Mouse (Mus musculus) heart, embryonic 13.5 days (tissue): Measurements from ENCODE around the gene Izumo1r. TPM values are rescaled to one million over a fixed set of nuclear protein-coding genes. Genes with fewer than 3 reads are reported as not detected.
"Not testable (repeated sequence)": the region's sequence is repeated elsewhere in the genome, so short reads cannot be mapped to it uniquely, and the experiment has no call there.

Experiments
- ATAC-seq: fragments of 200-750 bp; cut with Nextera tagmentation; 2 replicates; pipeline ENCODE4 v1.8.0; 2017; ENCODE audit warnings: moderate TSS enrichment; ENCODE audit not compliant: insufficient number of reproducible peaks, low FRiP score, low TSS enrichment; ENCODE audit errors: extremely low read depth
- H3K27ac ChIP-seq: fragments of 300-500 bp; sonication (generic); replicated peaks from 2 replicates; pipeline ENCODE4 v1.5.1; 2015; ENCODE audit warnings: moderate library complexity, mild to moderate bottlenecking, inconsistent platforms
- H3K27me3 ChIP-seq: fragments of 300-500 bp; sonication (generic); replicated peaks from 2 replicates; pipeline ENCODE4 v1.6.1; 2015; ENCODE audit warnings: mild to moderate bottlenecking, inconsistent platforms
- H3K36me3 ChIP-seq: fragments of 300-500 bp; sonication (generic); 2 replicates; pipeline ENCODE4 v1.6.1; 2015; ENCODE audit warnings: mild to moderate bottlenecking, inconsistent platforms
- H3K4me1 ChIP-seq: fragments of 300-500 bp; sonication (generic); 2 replicates; pipeline ENCODE4 v1.6.1; 2015; ENCODE audit warnings: inconsistent platforms
- H3K4me2 ChIP-seq: fragments of 300-500 bp; sonication (generic); 2 replicates; pipeline ENCODE4 v1.6.1; 2015; ENCODE audit warnings: inconsistent platforms, mild to moderate bottlenecking, moderate library complexity
- H3K4me3 ChIP-seq: fragments of 300-500 bp; sonication (generic); 2 replicates; pipeline ENCODE4 v1.5.1; 2015; ENCODE audit warnings: moderate library complexity, mild to moderate bottlenecking, inconsistent platforms
- H3K9ac ChIP-seq: fragments of 300-500 bp; sonication (generic); 2 replicates; pipeline ENCODE4 v1.6.1; 2015; ENCODE audit warnings: inconsistent platforms, mild to moderate bottlenecking, moderate library complexity
- H3K9me3 ChIP-seq: fragments of 300-500 bp; sonication (generic); 2 replicates; pipeline ENCODE4 v1.6.1; 2016; ENCODE audit warnings: inconsistent platforms
- WGBS: fragments of 180-500 bp; shearing (Covaris S2); methylation state at CpG from one replicate; pipeline ENCODE4 v1.1.7; 2015; ENCODE audit warnings: mixed read lengths; 5-methylcytosine and 5-hydroxymethylcytosine counted together
- polyA plus RNA-seq: library from polyadenylated mRNA; unstranded; fragments of >200 nt; fragmentation: Nextera tagmentation; extraction: Ambion mirVana; gene quantifications from 2 replicates; pipeline ENCODE4 v1.2.1, GENCODE M21; 2015

The Izumo1r gene
- polyA plus RNA-seq, 1 experiment from 2014 or later: not detected

GRCm38 (mm10) chr9:14887787-14888382 is 15.9 kb downstream of the Izumo1r start:
- Histone ChIP-seq H3K27me3 (peaks cover 4% of the 10 kb centered on the region), H3K4me2 (no peak overlapping the region), H3K4me1 (peaks cover 14% of the 10 kb centered on the region), H3K9me3 (no peaks in the 10 kb centered on the region), H3K4me3 (no peak overlapping the region), H3K9ac (no peak overlapping the region), H3K36me3 (no peaks in the 10 kb centered on the region), H3K27ac (no peak overlapping the region)
- 69% methylated on average over 6 of the region's 6 CpGs for WGBS
- ATAC-seq: no peak; the same call in 1 of the 2 replicates

GRCm38 (mm10) chr9:14885954-14886353 is 17.8 kb downstream of the Izumo1r start:
- Histone ChIP-seq H3K27me3 (no peaks in the 10 kb centered on the region; the same call in none of the 2 replicates), H3K9me3 (no peaks in the 10 kb centered on the region), H3K27ac (no peak overlapping the region), H3K36me3 (no peaks in the 10 kb centered on the region), H3K9ac (no peak overlapping the region), H3K4me2 (no peak overlapping the region), H3K4me1 (peaks cover 14% of the 10 kb centered on the region), H3K4me3 (no peak overlapping the region)
- 55% methylated on average over 1 of the region's 1 CpGs for WGBS
- ATAC-seq: no peak

GRCm38 (mm10) chr9:14885151-14885550 is 18.6 kb downstream of the Izumo1r start:
- H3K27ac ChIP-seq: no peak overlapping the region
- H3K9me3 ChIP-seq: no peaks in the 10 kb centered on the region
- no peak overlapping the region for H3K4me2 ChIP-seq
- no peak for ATAC-seq
- H3K36me3 ChIP-seq: no peaks in the 10 kb centered on the region
- peaks cover 14% of the 10 kb centered on the region for H3K4me1 ChIP-seq
- no peak overlapping the region for H3K4me3 ChIP-seq
- H3K27me3 ChIP-seq: no peaks in the 10 kb centered on the region; the same call in none of the 2 replicates
- no peak overlapping the region for H3K9ac ChIP-seq

- Histone ChIP-seq H3K4me1 (peaks cover 14% of the 10 kb centered on the region), H3K27ac (no peak overlapping the region), H3K4me3 (no peak overlapping the region), H3K9me3 (no peaks in the 10 kb centered on the region), H3K4me2 (no peak overlapping the region), H3K9ac (no peak overlapping the region), H3K27me3 (no peaks in the 10 kb centered on the region; the same call in none of the 2 replicates), H3K36me3 (no peaks in the 10 kb centered on the region)
- WGBS: 46% methylated on average over 4 of the region's 4 CpGs
- no peak for ATAC-seq
Observed at GRCm38 (mm10) chr9:14884641-14885040, 19.1 kb downstream of the Izumo1r start.

GRCm38 (mm10) chr9:14876566-14876965 is 27.2 kb downstream of the Izumo1r start:
- ATAC-seq, H3K9me3 ChIP-seq, H3K4me3 ChIP-seq, H3K27ac ChIP-seq, H3K9ac ChIP-seq, H3K4me2 ChIP-seq, H3K36me3 ChIP-seq, H3K27me3 ChIP-seq: not testable (repeated sequence)
- H3K4me1 ChIP-seq: peaks cover 11% of the 10 kb centered on the region
- 33% methylated on average over 8 of the region's 8 CpGs for WGBS

- no peaks in the 10 kb centered on the region for H3K27me3 ChIP-seq
- H3K4me2 ChIP-seq: no peak overlapping the region
- H3K4me1 ChIP-seq: peaks cover 11% of the 10 kb centered on the region
- H3K27ac ChIP-seq: no peak overlapping the region
- H3K36me3 ChIP-seq: no peaks in the 10 kb centered on the region
- ATAC-seq: no peak
- H3K9ac ChIP-seq: no peak overlapping the region
- H3K9me3 ChIP-seq: no peaks in the 10 kb centered on the region
- no peak overlapping the region for H3K4me3 ChIP-seq
- WGBS: 69% methylated on average over 5 of the region's 5 CpGs
Observed at GRCm38 (mm10) chr9:14875743-14876507, 27.8 kb downstream of the Izumo1r start.

GRCm38 (mm10) chr9:14872181-14872930 is 31.4 kb downstream of the Izumo1r start:
- no peaks in the 10 kb centered on the region for H3K36me3 ChIP-seq
- H3K27me3 ChIP-seq: no peaks in the 10 kb centered on the region; the same call in none of the 2 replicates
- H3K9me3 ChIP-seq: no peaks in the 10 kb centered on the region
- H3K4me3 ChIP-seq: no peak overlapping the region
- H3K4me2 ChIP-seq: no peak overlapping the region
- no peak overlapping the region for H3K9ac ChIP-seq
- H3K4me1 ChIP-seq: peaks cover 11% of the 10 kb centered on the region
- 43% methylated on average over 17 of the region's 17 CpGs for WGBS
- no peak overlapping the region for H3K27ac ChIP-seq
- no peak for ATAC-seq

GRCm38 (mm10) chr9:14871536-14871935 is 32.2 kb downstream of the Izumo1r start:
- no peaks in the 10 kb centered on the region for H3K9me3 ChIP-seq
- H3K9ac ChIP-seq: no peak overlapping the region
- H3K27me3 ChIP-seq: peaks cover 4% of the 10 kb centered on the region
- no peaks in the 10 kb centered on the region for H3K36me3 ChIP-seq
- WGBS: 65% methylated on average over 3 of the region's 3 CpGs
- H3K4me2 ChIP-seq: no peak overlapping the region
- no peak for ATAC-seq
- no peak overlapping the region for H3K27ac ChIP-seq
- H3K4me1 ChIP-seq: peaks cover 11% of the 10 kb centered on the region
- H3K4me3 ChIP-seq: no peak overlapping the region

- Histone ChIP-seq H3K9ac (no peak overlapping the region), H3K27ac (no peak overlapping the region), H3K4me2 (no peak overlapping the region), H3K9me3 (no peaks in the 10 kb centered on the region), H3K36me3 (no peaks in the 10 kb centered on the region), H3K4me1 (peaks cover 11% of the 10 kb centered on the region), H3K27me3 (peaks cover 5% of the 10 kb centered on the region), H3K4me3 (no peak overlapping the region)
- ATAC-seq: no peak
- WGBS: 84% methylated on average over 10 of the region's 10 CpGs
Observed at GRCm38 (mm10) chr9:14870802-14871201, 32.9 kb downstream of the Izumo1r start.

GRCm38 (mm10) chr9:14870377-14870776 is 33.4 kb downstream of the Izumo1r start:
- Histone ChIP-seq H3K27ac (no peak overlapping the region), H3K9me3 (no peaks in the 10 kb centered on the region), H3K36me3 (no peaks in the 10 kb centered on the region), H3K4me1 (peaks cover 11% of the 10 kb centered on the region), H3K9ac (no peak overlapping the region), H3K4me3 (no peak overlapping the region), H3K27me3 (peaks cover 7% of the 10 kb centered on the region), H3K4me2 (no peak overlapping the region)
- 82% methylated on average over 2 of the region's 2 CpGs for WGBS
- ATAC-seq: no peak

GRCm38 (mm10) chr9:14868326-14868725 is 35.4 kb downstream of the Izumo1r start:
- Histone ChIP-seq H3K27me3 (peaks cover 27% of the 10 kb centered on the region), H3K27ac (no peak overlapping the region), H3K36me3 (no peaks in the 10 kb centered on the region), H3K4me1 (peaks cover 11% of the 10 kb centered on the region), H3K9ac (no peak overlapping the region), H3K4me2 (no peak overlapping the region), H3K4me3 (no peak overlapping the region), H3K9me3 (no peaks in the 10 kb centered on the region)
- ATAC-seq: no peak
- 86% methylated on average over 8 of the region's 8 CpGs for WGBS
